Mouse (Mus musculus): Measurements from ENCODE around the gene Lrfn2. TPM values are rescaled to one million over a fixed set of nuclear protein-coding genes. Genes with fewer than 3 reads are reported as not detected.

Gene Lrfn2
- polyA plus RNA-seq, 1 experiment from 2014 or later, result not detected

DNA sequence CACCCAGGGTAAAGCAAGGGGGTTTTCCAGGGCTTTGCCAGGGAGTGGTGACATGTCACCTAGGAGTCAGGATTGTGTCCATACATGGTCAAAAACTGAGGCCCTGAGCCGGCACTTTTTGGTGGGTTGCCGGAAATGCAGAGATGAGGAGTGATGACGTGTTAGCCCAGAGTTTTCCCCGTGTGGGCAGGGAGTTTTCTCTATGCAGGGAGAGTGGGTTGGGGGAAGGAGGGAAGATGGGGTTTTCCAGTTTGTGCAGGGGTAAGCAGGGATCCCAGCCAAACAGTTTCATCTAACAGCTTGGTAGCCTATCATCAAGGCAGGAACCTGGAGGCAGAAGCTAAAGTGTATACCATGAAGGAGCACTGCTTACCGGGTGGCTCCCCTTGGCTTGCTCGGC lies 83.2 kb downstream of the Lrfn2 start:
- WGBS, result 73% methylated on average over 6 of the region's 6 CpGs
- Histone ChIP-seq H3K4me2 (no peak overlapping the region), H3K27me3 (replicated peaks) (peaks cover 4% of the 10 kb centered on the region; the same call in 1 of the 2 replicates), H3K9me3 (replicated peaks) (0 out of 2 replicates have a peak, but pooled peaks cover 4% of the 10 kb centered on the region), H3K9ac (no peak overlapping the region), H3K36me3 (no peaks in the 10 kb centered on the region), H3K4me3 (no peak overlapping the region), H3K4me1 (replicated peaks) (no peaks in the 10 kb centered on the region), H3K27ac (ENCODE audit: poor library complexity, severe bottlenecking) (no peak overlapping the region)
- ATAC-seq (ENCODE audit: insufficient number of reproducible peaks, low FRiP score), result no peak

DNA sequence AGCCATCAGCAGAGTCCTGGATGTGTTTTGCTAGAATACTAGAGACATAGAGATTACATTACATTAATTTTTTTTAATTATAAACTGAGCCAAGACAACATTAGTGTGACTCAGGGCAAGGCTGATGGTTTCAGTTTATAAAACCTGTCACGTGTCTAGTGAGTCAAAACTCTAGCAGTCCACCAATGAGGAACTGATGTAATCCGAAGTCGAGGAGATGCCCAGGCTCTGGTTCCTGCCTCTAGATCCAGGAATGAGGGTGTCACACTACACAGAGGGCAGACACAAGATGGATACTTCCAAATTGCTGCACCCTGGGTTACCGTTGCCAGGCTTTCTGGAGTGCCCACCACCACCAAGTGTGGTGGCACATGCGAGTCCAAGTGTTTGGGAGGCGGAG lies 84.0 kb downstream of the Lrfn2 start:
- Histone ChIP-seq H3K27ac (ENCODE audit: poor library complexity, severe bottlenecking) (no peak overlapping the region), H3K9ac (no peak overlapping the region), H3K4me2 (no peak overlapping the region), H3K9me3 (replicated peaks) (0 out of 2 replicates have a peak, but pooled peaks cover 4% of the 10 kb centered on the region), H3K27me3 (replicated peaks) (peaks cover 5% of the 10 kb centered on the region; the same call in 1 of the 2 replicates), H3K36me3 (no peaks in the 10 kb centered on the region), H3K4me3 (no peak overlapping the region), H3K4me1 (replicated peaks) (no peaks in the 10 kb centered on the region)
- no peak for ATAC-seq (ENCODE audit: insufficient number of reproducible peaks, low FRiP score)
- 88% methylated on average over 6 of the region's 6 CpGs for WGBS

- H3K4me2 ChIP-seq, result no peak overlapping the region
- 39% methylated on average over 17 of the region's 17 CpGs for WGBS
- no peak for ATAC-seq (ENCODE audit: insufficient number of reproducible peaks, low FRiP score)
Observed at GRCm38 (mm10) chr17:49017438-49018415, 85.5 kb downstream of the Lrfn2 start.

GRCm38 (mm10) chr17:49018774-49019488 lies 86.8 kb downstream of the Lrfn2 start:
- Histone ChIP-seq H3K9me3 (replicated peaks) (0 out of 2 replicates have a peak, but pooled peaks cover 4% of the 10 kb centered on the region), H3K4me3 (no peak overlapping the region), H3K27me3 (replicated peaks) (peaks cover 22% of the 10 kb centered on the region), H3K27ac (ENCODE audit: poor library complexity, severe bottlenecking) (no peak overlapping the region), H3K4me1 (replicated peaks) (no peaks in the 10 kb centered on the region), H3K9ac (no peak overlapping the region), H3K4me2 (no peak overlapping the region), H3K36me3 (no peaks in the 10 kb centered on the region)
- ATAC-seq (ENCODE audit: insufficient number of reproducible peaks, low FRiP score), result no peak
- 73% methylated on average over 8 of the region's 8 CpGs for WGBS

More at GRCm38 (mm10) chr17:49017438-49018415, 85.5 kb downstream of the Lrfn2 start:
- Histone ChIP-seq H3K9me3 (replicated peaks) (0 out of 2 replicates have a peak, but pooled peaks cover 4% of the 10 kb centered on the region), H3K27ac (ENCODE audit: poor library complexity, severe bottlenecking) (no peak overlapping the region), H3K36me3 (no peaks in the 10 kb centered on the region), H3K4me1 (replicated peaks) (no peaks in the 10 kb centered on the region), H3K4me3 (no peak overlapping the region), H3K27me3 (replicated peaks) (peaks cover 14% of the 10 kb centered on the region; the same call in 1 of the 2 replicates), H3K9ac (no peak overlapping the region)

GRCm38 (mm10) chr17:49029556-49030268 lies 97.5 kb downstream of the Lrfn2 start:
- no peaks in the 10 kb centered on the region for H3K36me3 ChIP-seq
- no peak overlapping the region for H3K27ac ChIP-seq (ENCODE audit: poor library complexity, severe bottlenecking)
- H3K4me3 ChIP-seq, result no peak overlapping the region
- peaks cover 65% of the 10 kb centered on the region for H3K27me3 ChIP-seq (replicated peaks)
- no peak overlapping the region for H3K9ac ChIP-seq
- peak; percentile 53 for ATAC-seq (ENCODE audit: insufficient number of reproducible peaks, low FRiP score)
- 0 out of 2 replicates have a peak overlapping the region, but pooled peaks have one; percentile 0 for H3K4me2 ChIP-seq
- H3K4me1 ChIP-seq (replicated peaks), result peaks cover 10% of the 10 kb centered on the region; the same call in 1 of the 2 replicates
- H3K9me3 ChIP-seq (replicated peaks), result no peaks in the 10 kb centered on the region
- 28% methylated on average over 11 of the region's 11 CpGs for WGBS

DNA sequence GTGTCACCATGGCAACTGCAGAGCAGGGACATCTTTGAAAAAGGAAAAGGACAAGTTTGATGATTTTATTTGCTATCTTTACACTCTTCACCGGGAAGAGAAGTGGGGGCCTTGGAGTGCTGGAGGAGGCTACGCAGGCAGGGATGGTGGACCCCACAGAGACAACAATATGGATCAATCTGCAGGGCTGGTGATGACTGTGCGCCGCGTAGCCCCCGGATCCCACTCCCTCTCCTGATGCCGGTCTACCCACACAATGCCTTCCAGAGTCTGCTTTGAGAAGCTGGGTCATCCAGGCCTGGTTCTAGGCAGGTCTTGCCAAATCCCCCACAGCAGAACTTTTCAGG lies 98.1 kb downstream of the Lrfn2 start:
- Histone ChIP-seq H3K27me3 (replicated peaks) (peaks cover 66% of the 10 kb centered on the region), H3K9ac (no peak overlapping the region), H3K4me3 (no peak overlapping the region), H3K4me1 (replicated peaks) (peaks cover 10% of the 10 kb centered on the region; the same call in 1 of the 2 replicates), H3K9me3 (replicated peaks) (no peaks in the 10 kb centered on the region), H3K36me3 (no peaks in the 10 kb centered on the region), H3K4me2 (no peak overlapping the region), H3K27ac (ENCODE audit: poor library complexity, severe bottlenecking) (no peak overlapping the region)
- no peak for ATAC-seq (ENCODE audit: insufficient number of reproducible peaks, low FRiP score)
- WGBS, result 86% methylated on average over 7 of the region's 7 CpGs

GRCm38 (mm10) chr17:49030841-49031240 lies 98.7 kb downstream of the Lrfn2 start:
- peaks cover 10% of the 10 kb centered on the region; the same call in 1 of the 2 replicates for H3K4me1 ChIP-seq (replicated peaks)
- H3K4me3 ChIP-seq, result no peak overlapping the region
- no peak for ATAC-seq (ENCODE audit: insufficient number of reproducible peaks, low FRiP score)
- H3K27me3 ChIP-seq (replicated peaks), result peaks cover 68% of the 10 kb centered on the region
- H3K9ac ChIP-seq, result no peak overlapping the region
- no peaks in the 10 kb centered on the region for H3K36me3 ChIP-seq
- no peaks in the 10 kb centered on the region for H3K9me3 ChIP-seq (replicated peaks)
- H3K27ac ChIP-seq (ENCODE audit: poor library complexity, severe bottlenecking), result no peak overlapping the region
- H3K4me2 ChIP-seq, result no peak overlapping the region
- 81% methylated on average over 5 of the region's 5 CpGs for WGBS

- 65% methylated on average over 8 of the region's 8 CpGs for WGBS
- no peaks in the 10 kb centered on the region for H3K9me3 ChIP-seq (replicated peaks)
- H3K36me3 ChIP-seq, result no peaks in the 10 kb centered on the region
- no peak overlapping the region for H3K4me3 ChIP-seq
- H3K27me3 ChIP-seq (replicated peaks), result peaks cover 65% of the 10 kb centered on the region
- H3K9ac ChIP-seq, result no peak overlapping the region
- no peak for ATAC-seq (ENCODE audit: insufficient number of reproducible peaks, low FRiP score)
- peaks cover 10% of the 10 kb centered on the region; the same call in 1 of the 2 replicates for H3K4me1 ChIP-seq (replicated peaks)
- H3K4me2 ChIP-seq, result no peak overlapping the region
- no peak overlapping the region for H3K27ac ChIP-seq (ENCODE audit: poor library complexity, severe bottlenecking)
Observed at GRCm38 (mm10) chr17:49031790-49032189, 99.6 kb downstream of the Lrfn2 start.

- ATAC-seq (ENCODE audit: insufficient number of reproducible peaks, low FRiP score), result no peak
- Histone ChIP-seq H3K27ac (ENCODE audit: poor library complexity, severe bottlenecking) (no peak overlapping the region), H3K4me1 (replicated peaks) (peaks cover 10% of the 10 kb centered on the region; the same call in 1 of the 2 replicates), H3K4me2 (no peak overlapping the region), H3K9me3 (replicated peaks) (no peaks in the 10 kb centered on the region), H3K9ac (no peak overlapping the region), H3K36me3 (no peaks in the 10 kb centered on the region), H3K27me3 (replicated peaks) (peaks cover 63% of the 10 kb centered on the region), H3K4me3 (no peak overlapping the region)
Observed at GRCm38 (mm10) chr17:49033276-49033675, 101.1 kb downstream of the Lrfn2 start.

DNA sequence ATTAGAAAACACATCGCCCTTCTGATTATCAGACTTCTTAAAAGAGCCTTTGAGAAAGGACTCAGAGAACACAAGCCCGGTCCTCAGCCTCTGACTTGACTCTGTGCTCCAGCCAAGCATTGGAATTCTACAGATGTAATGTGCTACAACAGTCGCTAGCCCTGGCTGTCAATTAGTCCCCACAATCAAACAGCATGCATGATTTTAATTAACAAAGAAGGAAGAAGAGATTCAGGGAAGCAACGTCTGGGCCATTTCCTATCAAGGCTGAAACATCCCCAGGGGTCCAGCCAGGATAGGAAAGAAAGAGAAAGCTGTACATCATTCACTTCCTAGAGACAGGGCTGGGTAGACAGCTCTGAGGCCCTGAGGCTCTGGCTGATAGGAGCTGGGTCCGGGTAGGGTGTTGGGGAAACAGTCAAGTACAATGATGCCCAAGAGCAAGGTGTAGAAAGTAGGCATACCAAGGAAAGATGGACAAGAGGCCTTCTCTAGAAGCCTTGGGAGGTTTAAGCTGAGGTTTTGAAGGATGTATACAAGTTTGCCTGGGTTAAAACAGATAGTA lies 101.6 kb downstream of the Lrfn2 start:
- H3K27me3 ChIP-seq (replicated peaks), result peaks cover 62% of the 10 kb centered on the region
- 39% methylated on average over 5 of the region's 5 CpGs for WGBS

More for the DNA sequence above, 101.6 kb downstream of the Lrfn2 start:
- no peak for ATAC-seq (ENCODE audit: insufficient number of reproducible peaks, low FRiP score)
- Histone ChIP-seq H3K9ac (no peak overlapping the region), H3K36me3 (no peaks in the 10 kb centered on the region), H3K4me1 (replicated peaks) (peaks cover 10% of the 10 kb centered on the region; the same call in 1 of the 2 replicates), H3K9me3 (replicated peaks) (no peaks in the 10 kb centered on the region), H3K27ac (ENCODE audit: poor library complexity, severe bottlenecking) (no peak overlapping the region), H3K4me3 (no peak overlapping the region), H3K4me2 (no peak overlapping the region)
